In genomic region chr7:7187417-7188190, GRCm38 (mm10) we compare ENCODE assay signal across 9 mouse cellular contexts. TPM values are rescaled to one million over a fixed set of nuclear protein-coding genes. Genes with fewer than 3 reads are reported as not detected.
DNase-seq lines count a peak whose midpoint lies in the region; ATAC-seq and TF ChIP-seq lines count a peak whose summit lies in the region.
"Had no signal": no experiment of that assay in that cellular context is flagged by ENCODE, and none has a peak within 500 bp of the region (broad histone marks: within the 10 kb centered on the region; RNA-seq: fewer than 3 reads in every experiment).

No protein-coding gene starts in this region.

- H3K9ac ChIP-seq in heart, embryonic 16.5 days (ENCODE audit: low read length) = peak overlapping the region; percentile 25; the same call in 1 of the 2 replicates
- no peak overlapping the region; the same call in 1 of the 2 replicates for H3K9ac ChIP-seq in MEL (ENCODE audit: control insufficient read depth, low read depth, low read length, poor library complexity, severe bottlenecking)
- no peak overlapping the region for H3K9ac ChIP-seq in hindbrain, embryonic 12.5 days

- ATAC-seq in heart, embryonic 16.5 days (replicated peaks; ENCODE audit: extremely low read depth, insufficient read depth, low FRiP score) = peak; percentile 49; the same call in 1 of the 2 replicates
- ATAC-seq in hindbrain, embryonic 12.5 days (ENCODE audit: low FRiP score) = peak; percentile 73
- ATAC-seq in megakaryocyte progenitor cell, adult 5-6 weeks (replicated peaks; ENCODE audit: poor library complexity) = peak; percentile 30

- no peaks in the 10 kb centered on the region for H3K9me3 ChIP-seq in heart, embryonic 16.5 days (replicated peaks; ENCODE audit: control insufficient read depth, low read length)
- H3K9me3 ChIP-seq in MEL (replicated peaks; ENCODE audit: insufficient read depth, low read length) = no peaks in the 10 kb centered on the region
- H3K9me3 ChIP-seq in hindbrain, embryonic 12.5 days (replicated peaks) = no peaks in the 10 kb centered on the region; the same call in 1 of the 2 replicates

- no peak for TF ChIP-seq RAD21 in MEL (IDR thresholded peaks at IDR 0.05; ENCODE audit: low read depth, low read length)

- no peak overlapping the region for H3K27ac ChIP-seq in heart, embryonic 16.5 days (ENCODE audit: low read length)
- H3K27ac ChIP-seq in MEL (ENCODE audit: control insufficient read depth, low read depth, low read length) = no peak overlapping the region
- H3K27ac ChIP-seq in hindbrain, embryonic 12.5 days = no peak overlapping the region

- peak overlapping the region; percentile 74 for H3K4me3 ChIP-seq in heart, embryonic 16.5 days (ENCODE audit: low read length)
- peak overlapping the region; percentile 88 to 90 for H3K4me3 ChIP-seq in MEL (ENCODE audit: control insufficient read depth in 1 of 2, insufficient read depth in 1 of 2, low read depth in 2 of 2, low read length in 2 of 2)
- peak overlapping the region; percentile 50 for H3K4me3 ChIP-seq in hindbrain, embryonic 12.5 days

- no peaks in the 10 kb centered on the region for H3K79me2 ChIP-seq in MEL (ENCODE audit: control insufficient read depth, insufficient read depth, low read length, poor library complexity)

- no peaks in the 10 kb centered on the region; the same call in 1 of the 2 replicates for H3K4me1 ChIP-seq in heart, embryonic 16.5 days (ENCODE audit: control insufficient read depth, insufficient read depth, low read length)
- H3K4me1 ChIP-seq in MEL (ENCODE audit: control insufficient read depth in 1 of 2, insufficient read depth in 2 of 2, low read length in 2 of 2) = no peaks in the 10 kb centered on the region; a peak in 1 of 4 replicates
- no peaks in the 10 kb centered on the region for H3K4me1 ChIP-seq in hindbrain, embryonic 12.5 days

- no peak for TF ChIP-seq POLR2A in MEL (IDR thresholded peaks at IDR 0.05; ENCODE audit: control insufficient read depth in 1 of 2, insufficient read depth in 1 of 2, low read depth in 1 of 2, low read length in 2 of 2, poor library complexity in 1 of 2)

- WGBS in heart, embryonic 16.5 days = 28% methylated on average over 13 of the region's 13 CpGs
- WGBS in hindbrain, embryonic 12.5 days = 37% methylated on average over 13 of the region's 13 CpGs

- TF ChIP-seq CTCF in MEL (IDR thresholded peaks at IDR 0.05 in 2 of 3, conservative IDR thresholded peaks at IDR 0.05 in 1 of 3; ENCODE audit: control insufficient read depth in 1 of 3, insufficient read depth in 1 of 3, low read depth in 2 of 3, low read length in 3 of 3, poor library complexity in 1 of 3, severe bottlenecking in 1 of 3) = no peak

- no peaks in the 10 kb centered on the region for H3K27me3 ChIP-seq in heart, embryonic 16.5 days (ENCODE audit: control insufficient read depth, insufficient read depth, low read length)
- H3K27me3 ChIP-seq in MEL (ENCODE audit: control insufficient read depth in 1 of 2, insufficient read depth in 2 of 2, low read length in 2 of 2) = no peaks in the 10 kb centered on the region
- no peaks in the 10 kb centered on the region for H3K27me3 ChIP-seq in hindbrain, embryonic 12.5 days

- H3K36me3 ChIP-seq in heart, embryonic 16.5 days (ENCODE audit: control insufficient read depth, insufficient read depth) = peaks cover 2% of the 10 kb centered on the region; the same call in 1 of the 2 replicates
- H3K36me3 ChIP-seq in MEL (ENCODE audit: control insufficient read depth in 1 of 2, insufficient read depth in 2 of 2, low read length in 2 of 2) = no peaks in the 10 kb centered on the region
- peaks cover 12% of the 10 kb centered on the region for H3K36me3 ChIP-seq in hindbrain, embryonic 12.5 days

- TF ChIP-seq EP300 in MEL (IDR thresholded peaks at IDR 0.05; ENCODE audit: low read depth in 1 of 2, low read length in 2 of 2) = no peak

- H3K4me2 ChIP-seq in heart, embryonic 16.5 days (ENCODE audit: low read depth, low read length) = peak overlapping the region; percentile 70
- H3K4me2 ChIP-seq in hindbrain, embryonic 12.5 days (replicated peaks) = peak overlapping the region; percentile 44

- DNase-seq in heart, adult 9 months (ENCODE audit: low spot score in 2 of 2) = no peak
- DNase-seq in MEL (ENCODE audit: low read depth, low spot score) = no peak
- DNase-seq in spleen, postnatal 36 days (ENCODE audit: low spot score in 2 of 2) = no peak
- DNase-seq in left cerebral cortex, adult 18-20 months (ENCODE audit: low spot score in 2 of 2) = no peak
- DNase-seq in adrenal gland, adult 8-10 months = no peak

TF ChIP-seq in MEL, 35 proteins besides CTCF, POLR2A, EP300 and RAD21:
- no peak for TF ChIP-seq BHLHE40 (IDR thresholded peaks at IDR 0.05; ENCODE audit: borderline replicate concordance, low read depth, low read length)
- no peak for TF ChIP-seq USF1 (IDR thresholded peaks at IDR 0.05; ENCODE audit: low read depth, low read length)
- no peak for TF ChIP-seq UBTF (IDR thresholded peaks at IDR 0.05; ENCODE audit: borderline replicate concordance, insufficient read depth, low read depth, low read length)
- TF ChIP-seq ELF1 (IDR thresholded peaks at IDR 0.05; ENCODE audit: low read depth, low read length) = no peak
- no peak for TF ChIP-seq POLR2AphosphoS2 (IDR thresholded peaks at IDR 0.05; ENCODE audit: low read length)
- no peak for TF ChIP-seq NRF1 (IDR thresholded peaks at IDR 0.05; ENCODE audit: insufficient read depth, low read depth, low read length, poor library complexity, severe bottlenecking)
- TF ChIP-seq GATA1 (IDR thresholded peaks at IDR 0.05; ENCODE audit: low read depth, low read length) = no peak

RNA-seq across cellular contexts. Expression of gene Zfp418, which starts 16.5 kb away (rescaled TPM):
- polyA plus RNA-seq in heart, embryonic 16.5 days (2015; fragmentation: Nextera tagmentation; extraction: Ambion mirVana) = 1.5 and 1.8 TPM in 2 replicates
- 0.49 and 0.50 TPM in 2 replicates for total RNA-seq in MEL (2012; rRNA removed)
- under 1 TPM in 1 of 2 experiments, not detected in 1; 0.47 TPM for polyA plus RNA-seq in MEL (2012; ENCODE audit: insufficient read depth in 1 of 2, insufficient read length in 2 of 2, low read depth in 1 of 2, low replicate concordance in 2 of 2, missing spikeins in 1 of 2)
- 3.5 and 3.7 TPM in 2 replicates for polyA plus RNA-seq in hindbrain, embryonic 12.5 days (2016; fragmentation: Nextera tagmentation; extraction: Ambion mirVana)
- 2.5 and 5.0 TPM in 2 replicates for total RNA-seq in megakaryocyte progenitor cell, adult 5-6 weeks (2015)
- 1.8 TPM in 2 replicates for total RNA-seq in megakaryocyte progenitor cell, adult 5-6 weeks (2017)
- total RNA-seq in left cerebral cortex, adult 18-20 months (2021) = 1 to 10 TPM; 7.2 to 8.8 TPM
- total RNA-seq in adrenal gland, adult 8-10 months (2022) = 1 to 10 TPM; 2.6 to 4.2 (median 3.3) TPM

RNA-seq across cellular contexts. Expression of gene Zfp772, which starts 22.2 kb away (rescaled TPM):
- polyA plus RNA-seq in heart, embryonic 16.5 days (2015; fragmentation: Nextera tagmentation; extraction: Ambion mirVana) = 4.6 and 5.3 TPM in 2 replicates
- total RNA-seq in MEL (2012; rRNA removed) = 1.3 and 1.8 TPM in 2 replicates
- 1 to 10 TPM in 1 of 2 experiments, not detected in 1; 1.9 TPM for polyA plus RNA-seq in MEL (2012; ENCODE audit: insufficient read depth in 1 of 2, insufficient read length in 2 of 2, low read depth in 1 of 2, low replicate concordance in 2 of 2, missing spikeins in 1 of 2)
- 9.2 TPM in 2 replicates for polyA plus RNA-seq in hindbrain, embryonic 12.5 days (2016; fragmentation: Nextera tagmentation; extraction: Ambion mirVana)
- total RNA-seq in megakaryocyte progenitor cell, adult 5-6 weeks (2015) = 4.2 and 5.4 TPM in 2 replicates
- 3.3 and 4.4 TPM in 2 replicates for total RNA-seq in megakaryocyte progenitor cell, adult 5-6 weeks (2017)
- total RNA-seq in left cerebral cortex, adult 18-20 months (2021) = 10 to 100 TPM in 1 of 2 experiments, 1 to 10 TPM in 1; 8.2 to 10.1 TPM
- total RNA-seq in adrenal gland, adult 8-10 months (2022) = 1 to 10 TPM; 4.1 to 7.7 (median 6.5) TPM

RNA-seq across cellular contexts. Expression of gene Zfp773, which starts 51.0 kb away (rescaled TPM):
- polyA plus RNA-seq in heart, embryonic 16.5 days (2015; fragmentation: Nextera tagmentation; extraction: Ambion mirVana) = 1.1 and 1.2 TPM in 2 replicates
- 0.13 and 0.15 TPM in 2 replicates for total RNA-seq in MEL (2012; rRNA removed)
- under 1 TPM in 1 of 2 experiments, not detected in 1; 0.57 TPM for polyA plus RNA-seq in MEL (2012; ENCODE audit: insufficient read depth in 1 of 2, insufficient read length in 2 of 2, low read depth in 1 of 2, low replicate concordance in 2 of 2, missing spikeins in 1 of 2)
- 10.7 and 11.1 TPM in 2 replicates for polyA plus RNA-seq in hindbrain, embryonic 12.5 days (2016; fragmentation: Nextera tagmentation; extraction: Ambion mirVana)
- 1.7 and 3.1 TPM in 2 replicates for total RNA-seq in megakaryocyte progenitor cell, adult 5-6 weeks (2015)
- 1.9 and 4.3 TPM in 2 replicates for total RNA-seq in megakaryocyte progenitor cell, adult 5-6 weeks (2017)
- 1 to 10 TPM; 2.6 to 2.9 TPM for total RNA-seq in left cerebral cortex, adult 18-20 months (2021)
- total RNA-seq in adrenal gland, adult 8-10 months (2022) = 1 to 10 TPM in 3 of 4 experiments, under 1 TPM in 1; 0.98 to 1.2 (median 1.0) TPM

RNA-seq across cellular contexts. Expression of gene Vmn2r29, which starts 59.5 kb away (rescaled TPM):
- 0.05 TPM in 1 of 2 replicates, not detected in the other for polyA plus RNA-seq in heart, embryonic 16.5 days (2015; fragmentation: Nextera tagmentation; extraction: Ambion mirVana)
- total RNA-seq in MEL (2012; rRNA removed) = 0.12 TPM in 1 of 2 replicates, not detected in the other
- not detected for polyA plus RNA-seq in MEL (2012; ENCODE audit: insufficient read depth in 1 of 2, insufficient read length in 2 of 2, low read depth in 1 of 2, low replicate concordance in 2 of 2, missing spikeins in 1 of 2)
- 0.76 and 1.3 TPM in 2 replicates for polyA plus RNA-seq in hindbrain, embryonic 12.5 days (2016; fragmentation: Nextera tagmentation; extraction: Ambion mirVana)
- not detected in 2 replicates for total RNA-seq in megakaryocyte progenitor cell, adult 5-6 weeks (2015)
- 0.41 and 0.83 TPM in 2 replicates for total RNA-seq in megakaryocyte progenitor cell, adult 5-6 weeks (2017)
- total RNA-seq in left cerebral cortex, adult 18-20 months (2021) = 1 to 10 TPM; 1.6 to 2.0 TPM
- 1 to 10 TPM; 1.0 to 1.7 (median 1.4) TPM for total RNA-seq in adrenal gland, adult 8-10 months (2022)
- total RNA-seq: neutrophil, adult 5-6 weeks had no signal
